Mouse (Mus musculus) small intestine, adult 2 months (tissue): ENCODE data around the gene Ubl3.

Experiments used
- CTCF ChIP-seq: fragments of 200-500 bp; IDR thresholded peaks from 2 replicates; pipeline ENCODE4 v1.5.1; 2012; ENCODE audit warnings: low read depth, mild to moderate bottlenecking, control low read depth, inconsistent platforms, low read length, moderate library complexity, mixed read lengths; ENCODE audit not compliant: insufficient replicate concordance, insufficient read length; ENCODE audit errors: extremely low read depth
- POLR2A ChIP-seq: fragments of 200-500 bp; IDR thresholded peaks from 2 replicates; pipeline ENCODE4 v1.6.1; 2012; ENCODE audit warnings: low read depth, mild to moderate bottlenecking, control low read depth, inconsistent platforms, low read length, moderate library complexity

DNA sequence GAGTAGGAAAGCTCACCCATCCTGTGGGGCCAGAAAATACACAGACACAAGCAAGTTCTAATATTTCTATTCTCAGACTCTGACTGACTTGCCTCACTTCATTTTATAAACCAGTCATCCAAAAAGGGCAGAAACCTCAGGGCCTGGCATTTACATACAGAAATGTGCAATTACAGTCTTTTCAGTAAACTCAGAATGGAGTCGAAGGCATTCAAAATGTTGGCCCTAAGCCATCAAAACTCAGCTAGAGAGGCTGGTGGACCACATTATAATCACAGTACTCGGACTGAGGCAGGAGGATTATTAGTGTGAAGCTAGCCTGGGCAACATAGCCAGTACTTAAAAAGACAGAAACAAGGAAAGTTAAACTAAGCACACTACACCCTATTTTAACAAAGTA is 5.6 kb downstream of the Ubl3 start:
- TF ChIP-seq CTCF (no peak), POLR2A (no peak)
